Mouse (Mus musculus): ENCODE data around the gene Gps2. TPM values are rescaled to one million over a fixed set of nuclear protein-coding genes. Genes with fewer than 3 reads are reported as not detected.

Gps2 gene
- polyA plus RNA-seq, 1 experiment: 246 TPM

GRCm38 (mm10) chr11:69921114-69922011, 7.7 kb downstream of the Gps2 start, which contains the start of gene Eif5a:
Gene Eif5a (minus strand): TSS chr11:69921958.
- TF ChIP-seq GATA1 (IDR thresholded peaks at IDR 0.05; ENCODE audit: low read length): no peak

- no peak for TF ChIP-seq GATA1 (IDR thresholded peaks at IDR 0.05; ENCODE audit: low read length)
Measured at GRCm38 (mm10) chr11:69922012-69922756, 8.5 kb downstream of the Gps2 start.

GRCm38 (mm10) chr11:69922796-69923195, 9.1 kb downstream of the Gps2 start:
- no peak for TF ChIP-seq GATA1 (IDR thresholded peaks at IDR 0.05; ENCODE audit: low read length)

GRCm38 (mm10) chr11:69927501-69927900, 13.8 kb downstream of the Gps2 start:
- no peak for TF ChIP-seq GATA1 (IDR thresholded peaks at IDR 0.05; ENCODE audit: low read length)

GRCm38 (mm10) chr11:69929712-69930111, 16.0 kb downstream of the Gps2 start:
- no peak for TF ChIP-seq GATA1 (IDR thresholded peaks at IDR 0.05; ENCODE audit: low read length)

- peak; percentile 35 for TF ChIP-seq GATA1 (IDR thresholded peaks at IDR 0.05; ENCODE audit: low read length)
Measured at GRCm38 (mm10) chr11:69930967-69931537, 17.4 kb downstream of the Gps2 start.

- TF ChIP-seq GATA1 (IDR thresholded peaks at IDR 0.05; ENCODE audit: low read length): no peak
Measured at GRCm38 (mm10) chr11:69931769-69932168, 18.1 kb downstream of the Gps2 start.

GRCm38 (mm10) chr11:69932254-69932653, 18.6 kb downstream of the Gps2 start:
- no peak for TF ChIP-seq GATA1 (IDR thresholded peaks at IDR 0.05; ENCODE audit: low read length)

- TF ChIP-seq GATA1 (IDR thresholded peaks at IDR 0.05; ENCODE audit: low read length): no peak
Measured at GRCm38 (mm10) chr11:69933066-69933465, 19.4 kb downstream of the Gps2 start.

GRCm38 (mm10) chr11:69934169-69934568, 20.5 kb downstream of the Gps2 start:
- no peak for TF ChIP-seq GATA1 (IDR thresholded peaks at IDR 0.05; ENCODE audit: low read length)

- TF ChIP-seq GATA1 (IDR thresholded peaks at IDR 0.05; ENCODE audit: low read length): no peak
Measured at GRCm38 (mm10) chr11:69934681-69935080, 21.0 kb downstream of the Gps2 start.

GRCm38 (mm10) chr11:69935137-69935879, 21.6 kb downstream of the Gps2 start, which contains the start of gene Ybx2:
Gene Ybx2 (plus strand): TSS chr11:69935796.
- TF ChIP-seq GATA1 (IDR thresholded peaks at IDR 0.05; ENCODE audit: low read length): no peak

GRCm38 (mm10) chr11:69936156-69936555, 22.5 kb downstream of the Gps2 start:
- no peak for TF ChIP-seq GATA1 (IDR thresholded peaks at IDR 0.05; ENCODE audit: low read length)

- TF ChIP-seq GATA1 (IDR thresholded peaks at IDR 0.05; ENCODE audit: low read length): no peak
Measured at GRCm38 (mm10) chr11:69936714-69937347, 23.1 kb downstream of the Gps2 start.

GRCm38 (mm10) chr11:69937385-69937784, 23.7 kb downstream of the Gps2 start:
- no peak for TF ChIP-seq GATA1 (IDR thresholded peaks at IDR 0.05; ENCODE audit: low read length)
